Mouse (Mus musculus) cerebellum, adult 11-12 months (tissue): ENCODE measurements around the gene Mafk.

Experiments
- DNase-seq: peaks from one replicate; pipeline ENCODE4 v3.0.0; 2022

Mafk gene

DNA sequence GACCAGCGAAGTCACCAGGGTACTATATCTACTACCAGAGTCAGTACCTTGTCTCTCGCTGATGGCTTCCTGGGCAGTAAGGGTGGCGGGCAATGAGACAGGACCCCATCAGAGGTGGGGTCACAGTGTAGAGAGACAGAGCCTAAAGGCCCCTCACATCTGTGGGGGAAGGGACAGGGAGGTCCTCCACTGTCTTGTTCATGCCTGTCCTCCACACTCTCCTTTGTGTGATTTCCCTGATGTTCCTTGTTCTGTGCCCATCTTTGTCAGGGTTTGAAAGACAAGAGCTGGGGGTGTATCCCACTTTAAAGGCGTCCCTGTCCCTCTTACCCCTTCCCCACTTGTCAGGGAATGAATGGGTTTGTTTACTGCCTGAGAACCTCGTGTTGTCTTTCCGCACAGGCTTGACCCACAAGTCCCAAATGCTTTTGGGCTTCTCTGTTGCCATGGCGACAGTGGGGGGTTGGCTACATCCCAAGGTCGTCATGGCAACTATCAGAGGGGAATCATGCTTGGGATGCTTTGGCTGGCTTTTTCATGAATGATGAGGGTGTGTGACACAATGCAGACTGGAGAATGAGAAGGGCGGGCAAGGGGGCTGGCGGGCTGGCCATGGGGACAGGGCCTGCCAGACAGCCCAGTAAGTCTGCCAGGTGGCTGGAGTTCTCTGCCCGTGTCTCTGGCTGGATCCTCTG is 6.3 kb downstream of the Mafk start:
- DNase-seq, result peak; percentile 63

DNA sequence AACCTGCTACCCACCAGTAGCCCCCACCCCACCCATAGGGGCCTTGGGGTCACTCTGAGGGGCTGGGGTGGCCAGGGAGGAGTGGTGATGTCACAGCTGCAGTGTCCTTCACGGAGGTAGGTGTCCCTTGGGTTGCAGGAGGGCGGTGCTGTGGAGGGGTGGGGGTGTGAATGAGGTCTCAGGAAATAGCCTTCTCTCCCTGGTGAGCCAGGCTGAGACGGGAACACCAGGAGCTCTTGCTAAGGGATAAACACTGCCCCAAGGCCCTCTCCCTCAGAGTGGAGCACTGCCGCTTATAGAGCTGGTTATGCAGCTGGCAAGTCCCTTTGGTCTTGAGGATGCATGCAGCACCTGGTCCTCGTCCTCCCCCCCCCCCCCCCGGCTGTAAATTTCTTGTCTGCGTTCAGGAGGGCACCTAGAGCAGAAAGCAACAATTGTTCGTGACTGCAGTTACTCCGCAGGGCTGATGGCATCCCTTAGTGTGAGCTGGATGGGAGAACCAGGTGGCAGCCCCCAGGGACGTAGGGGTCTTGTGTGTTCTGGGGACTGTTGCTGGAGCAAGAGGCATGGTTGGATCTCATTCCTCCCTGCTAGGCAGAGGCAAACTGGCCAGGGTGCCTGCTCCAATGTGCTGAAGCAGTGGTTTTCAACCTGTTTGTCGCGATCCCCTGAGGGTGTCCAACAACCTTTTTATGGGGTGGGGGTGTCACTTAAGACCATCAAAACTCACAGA is 7.0 kb downstream of the Mafk start:
- no peak for DNase-seq

DNA sequence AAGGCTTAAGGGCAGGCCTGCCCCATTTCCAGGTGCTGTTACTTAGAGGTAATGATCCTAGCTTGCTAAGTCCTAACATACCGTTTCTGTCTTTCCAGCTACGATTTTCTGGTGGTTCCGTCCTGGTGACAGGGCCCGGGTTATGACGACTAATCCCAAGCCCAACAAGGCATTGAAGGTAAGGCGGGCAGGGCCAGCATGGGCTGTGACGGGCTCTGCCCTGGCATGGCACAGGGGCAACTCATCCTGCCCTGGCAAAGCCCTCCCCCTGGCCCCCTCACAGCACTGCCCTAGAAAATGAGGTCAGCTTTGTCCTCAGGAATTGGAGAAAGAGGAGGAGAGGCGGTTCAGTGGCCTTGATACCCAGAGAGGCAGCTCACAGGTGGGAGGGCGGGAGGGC is 7.7 kb downstream of the Mafk start:
- no peak for DNase-seq

DNA sequence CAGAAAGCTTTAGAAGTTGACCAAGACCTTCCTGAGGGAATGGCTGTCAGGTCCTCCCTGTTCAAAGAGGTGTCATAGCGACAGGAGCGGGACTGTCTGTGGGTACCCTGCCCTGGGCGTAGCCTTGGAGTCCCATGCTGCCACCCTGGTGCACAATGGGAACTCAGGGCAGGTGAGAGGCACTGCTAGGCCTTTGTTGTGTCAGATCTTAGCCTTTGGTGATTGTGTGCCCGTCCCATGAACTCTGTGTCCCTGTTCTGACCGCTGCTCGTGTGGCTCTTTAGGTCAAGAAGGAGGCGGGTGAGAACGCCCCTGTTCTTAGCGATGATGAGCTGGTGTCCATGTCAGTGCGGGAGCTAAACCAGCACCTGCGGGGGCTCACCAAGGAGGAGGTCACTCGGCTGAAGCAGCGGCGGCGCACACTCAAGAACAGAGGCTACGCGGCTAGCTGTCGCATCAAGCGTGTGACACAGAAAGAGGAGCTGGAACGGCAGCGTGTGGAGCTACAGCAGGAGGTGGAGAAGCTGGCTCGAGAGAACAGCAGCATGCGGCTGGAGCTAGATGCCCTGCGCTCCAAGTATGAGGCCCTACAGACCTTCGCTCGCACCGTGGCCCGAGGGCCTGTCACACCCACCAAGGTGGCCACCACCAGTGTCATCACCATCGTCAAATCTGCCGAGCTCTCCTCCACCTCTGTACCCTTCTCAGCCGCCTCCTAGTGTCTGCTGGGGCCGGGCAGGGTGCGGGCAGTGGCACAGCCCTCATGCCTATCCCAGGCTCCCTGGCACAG is 8.7 kb downstream of the Mafk start:
- no peak for DNase-seq

DNA sequence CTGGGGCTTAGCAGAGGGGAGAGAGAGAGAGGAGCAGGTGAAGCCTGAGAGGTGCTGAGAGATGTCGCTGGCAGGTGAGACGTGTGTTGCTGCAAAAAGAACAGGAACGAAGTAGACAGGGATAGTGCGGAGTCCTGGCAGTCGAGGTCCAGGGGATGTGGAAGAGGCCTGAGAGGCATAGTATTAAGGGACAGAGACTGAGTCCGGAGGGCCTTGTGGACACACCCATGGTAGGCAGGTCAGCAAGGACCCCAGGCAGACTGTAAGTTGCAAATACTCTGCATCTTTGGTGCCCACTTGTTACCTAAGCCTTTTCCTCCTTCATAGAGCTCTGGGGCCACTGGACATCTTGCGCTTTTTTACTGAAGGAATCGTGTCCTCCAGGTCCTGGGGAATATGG is 9.9 kb downstream of the Mafk start:
- DNase-seq, result no peak

DNA sequence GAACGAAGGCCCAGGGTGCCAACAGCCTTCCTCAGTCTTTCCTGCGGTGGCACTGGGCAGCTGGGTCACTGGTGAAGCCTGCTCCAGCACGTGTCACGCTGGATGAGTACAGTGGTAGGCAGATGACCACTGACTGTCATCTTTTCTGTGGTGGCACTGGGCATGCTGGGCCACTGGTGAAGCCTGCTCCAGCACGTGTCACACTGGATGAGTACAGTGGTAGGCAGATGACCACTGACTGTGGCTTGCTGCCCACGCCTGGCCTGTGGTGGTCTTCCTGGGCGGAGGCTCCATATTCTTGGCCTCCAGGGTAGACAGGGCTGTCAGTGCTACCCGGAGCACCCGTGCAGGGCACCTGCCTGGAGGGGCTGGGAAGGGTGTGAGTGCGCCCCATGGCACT is 10.6 kb downstream of the Mafk start:
- no peak for DNase-seq

DNA sequence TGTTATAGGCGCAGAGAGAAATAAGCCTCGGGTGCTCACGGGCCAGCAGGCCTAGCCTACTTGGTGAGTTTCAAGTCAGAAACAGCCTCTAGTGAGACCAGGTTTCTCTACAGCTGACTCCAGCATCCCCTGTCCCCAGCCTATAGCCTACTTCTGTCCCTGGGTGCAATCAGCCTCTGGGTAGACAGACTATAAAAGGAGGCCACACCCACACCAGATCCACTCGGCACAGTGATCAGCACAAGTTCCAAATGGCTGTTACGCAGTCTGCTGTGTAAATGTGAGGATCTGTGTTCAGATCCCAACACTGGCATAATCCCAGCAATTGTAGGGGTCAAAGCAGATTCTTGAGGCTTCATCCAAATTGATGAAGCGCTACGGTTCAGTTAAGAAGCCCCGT is 11.9 kb downstream of the Mafk start:
- no peak for DNase-seq

DNA sequence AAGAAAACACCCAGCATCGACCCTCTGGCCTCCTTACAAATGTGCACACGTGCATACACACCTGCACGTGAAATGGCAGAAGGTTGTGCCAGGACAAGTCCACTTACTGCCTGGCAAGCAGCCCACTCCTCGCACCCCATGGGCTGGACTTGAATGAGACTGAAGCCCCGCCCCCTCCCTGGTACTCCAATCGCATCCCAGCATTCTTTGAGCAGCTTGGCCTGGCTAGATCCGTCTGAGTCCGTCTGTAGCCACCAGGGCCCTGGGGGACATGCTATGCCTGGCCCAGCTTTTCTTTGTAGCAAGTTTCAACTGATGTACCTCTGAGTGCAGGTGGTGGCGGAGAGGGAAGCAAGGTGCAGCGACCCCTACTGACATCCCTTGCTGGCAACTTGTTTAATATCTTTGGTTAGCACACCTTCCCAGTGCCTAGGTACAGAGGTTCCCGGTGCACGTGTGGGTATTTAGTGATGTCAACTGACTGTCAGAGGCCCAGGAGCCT is 12.3 kb downstream of the Mafk start:
- DNase-seq, result no peak

DNA sequence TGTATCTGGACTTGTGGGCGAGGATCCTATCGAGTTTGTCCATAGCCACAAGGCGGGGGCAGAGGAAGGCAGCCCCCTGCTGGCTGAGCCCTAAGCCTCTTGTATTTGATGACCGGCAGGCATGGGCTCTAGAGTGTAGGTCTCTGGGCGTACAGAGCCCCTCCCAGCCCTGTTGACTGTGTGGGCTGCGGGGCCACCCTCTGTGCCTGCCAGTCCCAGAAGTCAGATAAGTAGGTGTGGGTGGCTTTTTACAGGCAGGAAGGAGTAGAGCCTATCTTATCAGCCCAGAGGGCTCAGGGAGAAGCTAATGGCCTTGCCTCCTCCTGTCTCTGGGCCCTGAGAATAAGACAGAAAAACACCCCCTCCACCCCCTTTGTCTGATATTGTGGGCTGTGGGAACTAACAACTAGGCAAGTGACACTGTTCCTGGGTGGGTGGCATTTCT is 12.8 kb downstream of the Mafk start:
- DNase-seq, result no peak

DNA sequence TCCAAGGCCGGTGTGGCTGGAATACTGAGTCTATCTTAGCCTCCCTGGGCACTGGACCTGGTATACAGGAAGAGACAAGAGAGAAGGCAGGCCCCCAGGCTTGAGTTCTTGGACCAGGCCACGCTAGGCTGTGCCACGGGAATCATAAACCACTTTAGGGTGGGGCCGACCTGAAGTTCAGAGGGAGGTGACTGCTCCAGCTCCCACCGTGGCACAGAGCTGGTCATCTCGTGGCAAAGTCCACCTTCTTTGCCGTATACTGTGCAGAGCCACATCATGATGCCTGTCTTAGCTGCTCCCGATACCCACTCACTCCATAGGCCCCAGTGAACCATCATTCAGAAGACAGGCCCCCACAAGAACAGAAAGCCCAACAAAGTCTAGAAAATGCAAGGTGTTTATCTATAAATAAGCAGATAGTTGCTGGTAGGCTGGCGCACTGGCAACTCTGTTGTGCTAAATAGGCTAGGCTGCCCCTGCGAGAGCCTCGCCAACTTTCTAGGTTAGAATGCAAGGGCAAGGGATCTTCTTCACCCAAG is 13.3 kb downstream of the Mafk start:
- DNase-seq, result no peak

DNA sequence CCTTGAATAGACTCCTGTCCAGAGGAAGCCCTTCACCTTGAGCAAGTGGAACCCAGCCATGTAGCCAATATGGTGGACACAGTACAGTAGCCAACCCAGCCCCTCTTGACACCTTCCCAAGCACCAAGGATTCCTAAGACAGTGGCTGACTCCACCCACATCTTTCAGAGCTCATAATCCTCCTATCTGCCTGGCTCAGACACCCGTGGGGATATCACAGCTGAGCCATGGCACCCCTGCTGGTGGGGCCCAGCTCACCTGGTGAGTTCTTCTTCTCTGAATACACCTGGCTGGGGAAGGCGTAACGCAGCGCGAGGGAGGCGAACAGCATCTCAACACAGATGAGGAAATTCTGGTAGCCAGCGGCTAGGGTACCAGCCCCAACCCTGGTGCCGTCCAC is 14.6 kb downstream of the Mafk start:
- no peak for DNase-seq

DNA sequence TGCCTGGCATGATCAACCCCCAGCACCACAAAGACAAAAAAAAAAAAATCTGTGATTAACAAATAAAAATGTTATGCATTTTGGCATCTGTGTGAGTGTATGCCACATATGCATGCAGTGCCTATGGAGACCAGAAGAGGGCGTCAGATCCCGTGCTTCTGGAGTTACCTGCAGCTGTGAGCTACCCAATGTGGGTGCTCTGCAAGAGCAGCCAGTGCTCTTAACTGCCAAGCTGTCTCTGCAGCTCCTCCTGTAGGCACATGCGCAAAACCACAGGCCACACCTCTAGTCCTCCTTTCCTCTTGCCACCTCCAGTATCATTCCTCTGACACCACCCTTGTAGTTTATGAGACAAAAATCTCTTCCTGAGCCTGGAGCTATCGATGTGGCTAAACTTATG is 18.1 kb downstream of the Mafk start:
- DNase-seq, result no peak

DNA sequence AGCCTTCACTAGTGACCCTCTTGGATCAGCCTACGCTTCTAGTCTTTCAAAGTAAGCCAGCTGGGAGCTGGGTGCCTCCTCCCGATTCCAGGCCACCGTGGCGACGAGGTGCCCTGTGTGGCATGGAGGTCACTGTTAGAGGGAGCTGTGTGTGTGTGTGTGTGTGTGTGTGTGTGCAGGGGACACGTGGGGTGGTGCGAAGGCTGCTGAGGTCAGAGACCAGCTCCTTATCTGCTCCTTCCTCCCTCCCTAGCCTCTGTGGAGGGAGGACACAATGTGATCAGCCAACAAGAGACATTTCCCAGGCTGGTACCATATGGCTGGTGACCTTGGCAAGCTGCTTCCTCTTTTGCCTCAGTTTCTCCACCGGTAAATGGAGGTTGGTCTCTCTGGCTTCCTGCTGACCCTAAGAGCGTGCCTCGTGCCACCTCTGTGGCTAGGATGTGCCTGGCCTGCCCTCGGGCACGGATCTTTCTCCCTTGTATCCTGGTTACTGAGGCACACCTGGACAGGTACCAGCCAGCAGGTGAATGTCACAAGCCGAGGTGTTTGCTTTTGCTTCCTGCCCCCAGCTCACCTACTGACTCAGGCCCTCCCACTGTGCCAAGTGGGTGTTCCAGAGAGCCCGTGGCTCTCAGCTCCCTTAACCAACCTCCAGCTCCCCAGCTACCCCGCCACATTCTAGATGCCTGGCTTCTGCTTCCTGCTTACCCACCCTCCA is 20.5 kb downstream of the Mafk start:
- DNase-seq, result no peak

DNA sequence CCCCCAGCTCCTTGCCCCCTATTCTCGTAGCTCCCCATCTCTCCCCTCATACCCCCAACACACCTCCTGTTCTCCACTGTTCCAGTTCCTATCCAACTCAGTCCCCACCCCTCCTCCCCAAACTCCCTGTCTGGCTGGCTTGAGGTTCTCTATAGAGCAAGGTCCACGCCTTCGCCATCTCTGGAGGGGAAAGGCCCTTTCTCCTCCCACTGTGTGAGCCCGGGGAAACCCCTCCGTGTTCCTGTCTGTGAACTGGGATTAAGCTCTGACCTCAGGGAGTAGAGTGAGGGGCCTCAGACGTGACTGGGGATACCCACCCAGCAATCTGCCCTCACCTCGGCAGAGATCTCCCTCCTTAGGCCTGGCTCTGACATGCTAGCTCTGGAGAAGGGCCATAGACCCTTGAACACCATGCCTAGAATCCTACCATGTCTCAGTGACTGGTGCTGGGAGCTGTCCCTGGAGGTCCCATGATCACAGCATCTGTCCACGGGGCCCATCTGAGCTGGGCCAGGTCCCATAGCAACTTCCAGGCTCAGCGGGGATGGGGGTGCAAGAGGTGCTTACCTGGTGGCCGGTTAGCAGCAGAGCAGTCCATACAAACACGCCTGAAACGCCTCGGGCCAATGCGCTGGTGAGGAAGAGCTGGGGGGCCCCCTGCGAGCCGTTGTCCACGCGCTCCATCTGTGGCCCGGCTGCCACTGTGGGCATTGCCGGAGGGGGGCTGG is 21.2 kb downstream of the Mafk start:
- DNase-seq, result no peak

DNA sequence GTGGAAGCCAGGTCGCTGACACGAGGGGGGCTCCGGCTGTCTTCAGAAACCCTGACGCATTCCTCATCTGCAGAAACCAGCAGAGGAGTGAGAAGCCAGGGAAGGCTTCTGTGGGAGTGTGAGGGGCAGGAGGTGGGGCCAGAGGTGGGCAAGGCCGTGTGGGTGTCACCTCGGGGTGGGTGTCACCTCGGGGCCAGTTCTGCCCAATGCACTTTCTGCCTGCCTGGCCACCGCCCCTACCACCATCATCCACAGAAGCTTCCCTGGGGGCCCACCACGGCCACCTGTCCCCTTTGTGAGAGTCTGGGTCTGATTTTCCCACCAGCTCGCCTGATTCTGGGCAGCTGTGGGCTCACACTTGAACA is 21.8 kb downstream of the Mafk start:
- DNase-seq, result no peak

DNA sequence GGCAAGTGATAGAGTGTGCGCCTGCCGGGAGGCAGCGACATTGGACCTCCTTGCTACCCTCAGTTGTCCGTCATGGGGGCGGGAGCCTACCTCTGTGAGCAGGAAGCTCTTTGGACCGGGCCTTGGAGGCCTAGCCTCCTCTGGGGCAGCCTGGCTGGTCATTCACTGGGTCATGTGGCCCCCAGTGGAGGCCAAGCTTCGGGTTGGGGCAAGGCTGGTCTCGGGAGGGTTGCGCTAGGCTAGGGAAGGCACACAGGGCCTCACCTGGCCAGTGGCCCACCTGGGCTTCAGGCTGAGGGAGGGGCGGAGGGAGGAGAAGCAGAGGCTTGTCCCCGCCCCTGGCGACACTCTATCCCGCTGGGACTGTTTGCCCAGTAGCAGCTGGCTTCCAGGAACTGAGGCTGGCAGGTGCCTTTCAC is 22.7 kb downstream of the Mafk start:
- no peak for DNase-seq

DNA sequence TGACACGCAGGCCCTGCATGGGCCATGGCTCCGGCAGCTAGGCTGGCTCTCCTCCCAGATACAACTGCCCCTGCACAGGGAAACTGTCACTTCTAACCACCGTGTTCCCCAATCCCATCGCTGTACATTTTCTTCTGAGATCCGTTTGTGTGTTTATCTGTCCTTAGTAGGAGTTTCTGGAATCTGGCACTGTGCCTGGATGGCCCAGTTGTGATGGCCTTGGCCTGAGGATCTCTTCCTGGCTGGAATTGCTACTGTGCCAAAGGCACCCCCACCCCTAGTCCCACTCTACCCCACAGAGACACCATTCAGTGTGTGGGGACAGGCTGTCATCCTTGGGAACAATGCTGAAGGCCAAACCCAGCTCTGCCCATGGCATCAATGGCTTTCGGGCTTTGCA is 24.7 kb downstream of the Mafk start:
- DNase-seq, result no peak

DNA sequence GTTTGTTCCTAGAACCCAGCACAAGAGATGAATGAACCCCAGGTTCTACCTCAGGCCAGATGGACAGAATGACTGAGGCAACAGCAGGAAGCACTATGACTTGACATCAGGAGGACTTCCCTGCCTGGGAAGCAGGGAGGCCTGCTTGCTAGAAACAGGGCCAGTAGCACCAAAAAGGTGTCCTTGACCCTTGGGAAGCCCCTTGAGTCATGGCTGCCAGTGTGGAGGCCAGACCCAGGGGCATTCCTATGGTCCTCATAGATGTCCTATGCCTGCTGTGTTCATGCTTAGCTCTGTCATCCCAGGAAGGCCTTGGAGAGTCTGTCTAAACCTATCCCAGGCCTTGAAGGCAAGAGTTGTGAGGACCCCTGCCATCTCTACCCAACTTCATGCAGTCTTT is 25.1 kb downstream of the Mafk start:
- DNase-seq, result no peak

DNA sequence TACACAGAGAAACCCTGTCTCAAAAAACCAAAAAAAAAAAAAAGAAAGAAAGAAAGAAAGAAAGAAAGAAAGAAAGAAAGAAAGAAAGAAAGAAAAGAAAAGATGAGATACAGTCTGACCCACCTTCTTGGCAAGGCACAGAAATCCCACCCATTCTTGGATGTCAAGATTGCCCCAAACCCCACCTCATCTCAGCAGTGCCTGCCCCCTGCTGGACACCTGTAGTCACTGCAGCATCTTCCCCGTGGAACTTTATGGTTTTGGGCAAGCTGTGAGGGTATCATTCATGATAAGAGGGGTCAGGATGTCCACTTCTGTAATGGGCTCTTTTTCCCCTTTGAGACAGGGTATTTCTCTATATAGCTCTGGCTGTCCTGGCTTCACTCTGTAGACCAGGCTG is 26.0 kb downstream of the Mafk start:
- DNase-seq, result no peak

DNA sequence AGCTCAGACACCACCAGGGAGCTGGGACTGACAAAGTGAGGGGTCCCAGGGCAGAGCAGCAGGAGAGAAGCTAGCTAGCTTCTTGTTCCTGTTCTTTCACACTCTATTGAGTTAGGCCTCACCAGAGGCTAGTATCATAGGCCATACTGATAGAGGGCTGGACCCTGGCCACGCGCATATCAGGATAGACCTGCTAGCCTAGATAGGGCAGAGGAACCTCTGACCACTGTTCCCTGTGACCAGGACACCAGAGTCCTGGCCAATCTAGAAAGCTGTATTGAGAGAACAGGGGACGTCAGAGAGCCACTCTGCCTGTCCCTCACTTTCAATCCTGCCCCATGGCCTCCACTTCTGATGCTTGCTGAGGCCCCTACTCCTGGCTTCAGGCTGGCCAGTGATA is 26.7 kb downstream of the Mafk start:
- no peak for DNase-seq

DNA sequence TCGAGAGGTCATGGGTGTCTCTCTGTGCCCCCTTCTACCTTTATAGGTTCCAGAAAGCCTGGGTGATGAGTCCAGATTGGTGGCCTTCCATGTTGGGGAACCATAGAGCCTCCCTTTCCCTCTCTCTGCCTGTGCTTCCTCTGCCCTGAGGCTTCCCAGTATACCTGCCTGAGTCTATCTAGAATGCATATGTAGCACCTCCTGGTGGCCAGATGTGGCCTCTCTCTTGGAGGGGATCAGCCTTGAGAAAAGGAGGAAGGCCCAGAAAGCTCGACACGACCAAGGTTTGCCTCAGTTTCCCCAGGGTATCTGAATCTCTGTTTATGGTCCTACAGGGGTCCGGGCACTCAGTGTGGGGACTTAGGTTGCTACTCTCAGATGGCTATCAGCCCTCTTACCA is 27.5 kb downstream of the Mafk start:
- DNase-seq, result no peak

DNA sequence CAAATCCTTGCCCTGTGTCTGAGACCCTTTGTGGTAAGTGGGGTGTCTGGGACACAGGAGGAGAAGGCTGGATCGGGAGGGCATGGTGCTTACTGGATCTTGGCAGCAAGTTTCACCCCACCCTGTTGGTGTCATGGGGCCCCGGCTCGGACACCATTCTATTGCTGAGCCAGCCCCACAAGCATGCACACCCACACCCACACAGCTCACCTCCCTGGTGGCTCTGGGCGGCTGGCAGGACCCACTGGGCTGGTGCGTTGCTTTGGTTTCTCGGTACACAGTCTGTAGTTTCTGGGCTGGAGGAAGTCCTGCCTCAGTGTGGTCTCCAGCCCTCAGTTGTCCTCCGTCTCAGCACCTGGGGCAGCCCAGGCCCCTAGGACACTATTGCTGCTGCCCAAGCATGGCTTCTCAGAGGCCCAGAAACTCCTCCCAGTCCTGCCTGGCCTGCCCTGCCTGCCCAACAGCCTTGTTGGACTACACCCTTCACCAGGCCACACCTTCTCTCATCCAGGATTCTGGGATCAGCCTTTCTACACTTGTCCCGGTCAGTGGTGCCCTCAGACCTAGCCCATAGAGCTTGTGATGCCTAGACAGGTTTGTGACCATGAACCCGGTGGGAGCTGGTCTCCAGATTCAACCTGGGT is 28.3 kb downstream of the Mafk start, which contains the start of gene Tmem184a:
TSS of gene Tmem184a (minus strand) at position 380 of the 644 bp plus-strand sequence.
- no peak for DNase-seq
